Mouse (Mus musculus) CH12.LX (cell line): ENCODE measurements at regions not wholly inside any gene's neighbourhood (a gene's known extent, or its start where the extent isn't known, plus 50 kb on each side); places are given as distances from the start of the nearest gene placed in this dataset.

Experiments used
- DNase-seq: peaks from one replicate; pipeline ENCODE4 v3.0.0-alpha.2; 2013; ENCODE audit errors: extremely low read depth
- H3K27ac ChIP-seq: 2 replicates; pipeline ENCODE4 v1.5.1; 2012; ENCODE audit warnings: low read depth, mild to moderate bottlenecking, control low read depth, moderate library complexity; ENCODE audit not compliant: insufficient read depth
- H3K27me3 ChIP-seq: replicated peaks from 2 replicates; pipeline ENCODE3; 2012; ENCODE audit warnings: inconsistent platforms
- H3K36me3 ChIP-seq, 2 experiments: replicated peaks in 1 of 2; 2 replicates each; pipeline versions ENCODE3 to v1.6.1; 2012; ENCODE audit warnings: inconsistent platforms in 1 of 2, low read length in 1 of 2, mild to moderate bottlenecking in 1 of 2, mixed read lengths in 1 of 2, moderate library complexity in 1 of 2; ENCODE audit not compliant: control insufficient read depth in 1 of 2, insufficient read depth in 1 of 2
- H3K4me1 ChIP-seq, 2 experiments: 2 replicates each; pipeline ENCODE4 v1.6.1; 2012; ENCODE audit warnings: inconsistent platforms in 1 of 2, moderate library complexity in 1 of 2; ENCODE audit not compliant: insufficient read depth in 2 of 2, control insufficient read depth in 1 of 2
- H3K4me2 ChIP-seq: 2 replicates; pipeline ENCODE4 v1.6.1; 2012; ENCODE audit warnings: low read depth, mild to moderate bottlenecking, control low read depth; ENCODE audit not compliant: poor library complexity, insufficient read depth, severe bottlenecking
- H3K4me3 ChIP-seq, 3 experiments: fragments of 150-350 bp in 1 of 3; sonication (generic) in 1 of 3; replicated peaks in 1 of 3; 2 replicates each; pipeline versions ENCODE3 to v1.5.1; 2011 to 2012; ENCODE audit warnings: low read depth in 2 of 3, low read length in 2 of 3, mild to moderate bottlenecking in 2 of 3, moderate library complexity in 2 of 3, control low read depth in 1 of 3, improper control_type of control experiment in 1 of 3, inconsistent platforms in 1 of 3, mixed read lengths in 1 of 3; ENCODE audit not compliant: poor library complexity in 1 of 3
- H3K79me2 ChIP-seq: replicated peaks from 2 replicates; pipeline ENCODE4 v1.6.1; 2012; ENCODE audit warnings: mild to moderate bottlenecking, moderate library complexity; ENCODE audit not compliant: control insufficient read depth, poor library complexity, insufficient read depth, severe bottlenecking; ENCODE audit errors: extremely low read depth
- H3K9ac ChIP-seq: 2 replicates; pipeline ENCODE4 v1.6.1; 2012; ENCODE audit warnings: low read depth, mild to moderate bottlenecking, control low read depth, moderate library complexity; ENCODE audit not compliant: insufficient read depth
- H3K9me3 ChIP-seq: replicated peaks from 2 replicates; pipeline ENCODE3; 2012; ENCODE audit warnings: low read length, inconsistent platforms, mixed read lengths
- BHLHE40 ChIP-seq: IDR thresholded peaks from 2 replicates; pipeline ENCODE4 v1.6.1; 2011; ENCODE audit warnings: mild to moderate bottlenecking, low read depth, low read length, improper control_type of control experiment
- CHD1 ChIP-seq: IDR thresholded peaks from 2 replicates; pipeline ENCODE4 v1.6.1; 2012; ENCODE audit warnings: low read depth, low read length, improper control_type of control experiment, inconsistent platforms
- CHD2 ChIP-seq: IDR thresholded peaks from 2 replicates; pipeline ENCODE4 v1.6.1; 2011; ENCODE audit warnings: low read length, improper control_type of control experiment
- CTCF ChIP-seq, 2 experiments: IDR thresholded peaks in 1 of 2; conservative IDR thresholded peaks in 1 of 2; 2 replicates each; pipeline ENCODE4 v1.5.1; 2011 to 2012; ENCODE audit warnings: low read depth in 2 of 2, low read length in 2 of 2, improper control_type of control experiment in 1 of 2, inconsistent platforms in 1 of 2, mild to moderate bottlenecking in 1 of 2, moderate library complexity in 1 of 2
- EP300 ChIP-seq: IDR thresholded peaks from 2 replicates; pipeline ENCODE4 v1.6.1; 2011; ENCODE audit warnings: low read length, improper control_type of control experiment
- ETS1 ChIP-seq: conservative IDR thresholded peaks from 2 replicates; pipeline ENCODE4 v1.6.1; 2012; ENCODE audit warnings: low read depth, mild to moderate bottlenecking, inconsistent platforms, low read length, improper control_type of control experiment, moderate library complexity
- GABPA ChIP-seq: IDR thresholded peaks from 2 replicates; pipeline ENCODE4 v1.6.1; 2012; ENCODE audit warnings: low read depth, low read length, improper control_type of control experiment, inconsistent platforms; ENCODE audit not compliant: insufficient replicate concordance
- HCFC1 ChIP-seq: IDR thresholded peaks from 2 replicates; pipeline ENCODE4 v1.6.1; 2012; ENCODE audit warnings: low read depth, mild to moderate bottlenecking, inconsistent platforms, low read length, improper control_type of control experiment
- JUN ChIP-seq: IDR thresholded peaks from 2 replicates; pipeline ENCODE4 v1.6.1; 2011; ENCODE audit warnings: low read depth, mild to moderate bottlenecking, low read length, improper control_type of control experiment, moderate library complexity; ENCODE audit not compliant: insufficient read depth
- KAT2A ChIP-seq: IDR thresholded peaks from 2 replicates; pipeline ENCODE4 v1.6.1; 2012; ENCODE audit warnings: low read length, improper control_type of control experiment, inconsistent platforms; ENCODE audit not compliant: insufficient replicate concordance
- MAFK ChIP-seq: IDR thresholded peaks from 2 replicates; pipeline ENCODE4 v1.6.1; 2011; ENCODE audit warnings: low read length, improper control_type of control experiment; ENCODE audit not compliant: insufficient replicate concordance
- MAZ ChIP-seq: IDR thresholded peaks from 2 replicates; pipeline ENCODE4 v1.6.1; 2012; ENCODE audit warnings: low read depth, mild to moderate bottlenecking, inconsistent platforms, low read length, improper control_type of control experiment, moderate library complexity
- MEF2A ChIP-seq: IDR thresholded peaks from 2 replicates; pipeline ENCODE4 v1.6.1; 2014; ENCODE audit warnings: low read depth, mild to moderate bottlenecking, inconsistent platforms, low read length, improper control_type of control experiment, borderline replicate concordance
- MYC ChIP-seq: IDR thresholded peaks from 2 replicates; pipeline ENCODE4 v1.6.1; 2011; ENCODE audit warnings: low read depth, mild to moderate bottlenecking, improper control_type of control experiment, low read length
- PAX5 ChIP-seq: IDR thresholded peaks from 2 replicates; pipeline ENCODE4 v1.6.1; 2012; ENCODE audit warnings: low read length, inconsistent platforms, mixed read lengths
- POLR2A ChIP-seq: IDR thresholded peaks from 2 replicates; pipeline ENCODE4 v1.6.1; 2011; ENCODE audit warnings: low read depth, mild to moderate bottlenecking, improper control_type of control experiment, low read length
- POLR2AphosphoS2 ChIP-seq: IDR thresholded peaks from 2 replicates; pipeline ENCODE4 v1.6.1; 2011; ENCODE audit warnings: low read depth, low read length, improper control_type of control experiment
- TCF12 ChIP-seq: IDR thresholded peaks from 2 replicates; pipeline ENCODE4 v1.6.1; 2014; ENCODE audit warnings: low read depth, mild to moderate bottlenecking, inconsistent platforms, low read length, improper control_type of control experiment
- USF1 ChIP-seq: IDR thresholded peaks from 2 replicates; pipeline ENCODE4 v1.6.1; 2014; ENCODE audit warnings: low read depth, mild to moderate bottlenecking, inconsistent platforms, low read length, improper control_type of control experiment
- USF2 ChIP-seq: conservative IDR thresholded peaks from 2 replicates; pipeline ENCODE4 v1.6.1; 2011; ENCODE audit warnings: low read depth, low read length, improper control_type of control experiment
- ZC3H11A ChIP-seq: IDR thresholded peaks from 2 replicates; pipeline ENCODE4 v1.6.1; 2012; ENCODE audit warnings: low read depth, mild to moderate bottlenecking, inconsistent platforms, low read length, improper control_type of control experiment
- ZMIZ1 ChIP-seq: IDR thresholded peaks from 2 replicates; pipeline ENCODE4 v1.6.1; 2012; ENCODE audit warnings: low read depth, mild to moderate bottlenecking, inconsistent platforms, low read length, improper control_type of control experiment
- ZNF384 ChIP-seq: IDR thresholded peaks from 2 replicates; pipeline ENCODE4 v1.6.1; 2012; ENCODE audit warnings: low read depth, low read length, improper control_type of control experiment, inconsistent platforms
- dilution Hi-C: fragments of 300-500 bp; cut with MboI; formaldehyde crosslinking; loops from 2 replicates; pipeline ENCODE4 v1.14.3; 2020; ENCODE audit warnings: low sequenced_read_pairs; ENCODE audit not compliant: extremely low pct_unique_long_range_greater_than_20kb, extremely low pct_ligation_motif_present
- in situ Hi-C: fragments of 300-500 bp; cut with MboI; formaldehyde crosslinking; loops from 3 replicates; pipeline ENCODE4 v1.14.3; 2019; ENCODE audit warnings: low sequenced_read_pairs, low pct_ligation_motif_present, low pct_unique_long_range_greater_than_20kb, mixed read lengths

DNA sequence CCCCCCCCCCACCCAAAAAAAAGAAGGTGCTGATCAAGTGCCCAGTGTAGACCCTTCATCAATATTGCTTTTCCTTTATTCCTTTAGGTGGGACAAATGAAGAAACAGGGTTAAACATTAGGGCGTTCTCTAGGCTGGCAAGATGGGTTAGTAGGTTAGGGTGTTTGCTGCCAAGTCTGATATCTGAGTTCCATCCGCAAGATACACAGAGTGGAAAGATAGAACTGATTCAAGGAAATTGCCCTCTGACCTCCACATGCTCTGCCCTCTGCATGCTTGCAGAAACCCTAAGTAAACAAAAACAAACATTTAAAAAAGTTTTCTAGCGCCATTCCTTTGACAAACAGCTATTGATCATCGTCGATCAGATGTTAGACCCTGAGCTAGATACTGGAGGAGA, 85.6 kb upstream of the Teddm2 start:
- Histone ChIP-seq H3K4me1 (peaks cover under 1 to 18% of the 10 kb centered on the region in 2 experiments; a peak in 3 of 4 replicates), H3K27me3 (peaks cover 2% of the 10 kb centered on the region), H3K79me2 (no peaks in the 10 kb centered on the region), H3K36me3 (no peaks in the 10 kb centered on the region), H3K4me3 (no peak overlapping the region), H3K9ac (no peak overlapping the region), H3K4me2 (no peak overlapping the region), H3K27ac (no peak overlapping the region), H3K9me3 (peaks cover 2% of the 10 kb centered on the region)
- DNase-seq = no peak
- TF ChIP-seq JUN (no peak), MEF2A (no peak), TCF12 (no peak), ZNF384 (no peak), PAX5 (no peak), ZMIZ1 (no peak), CHD2 (no peak), ETS1 (no peak), POLR2A (no peak), KAT2A (no peak), ZC3H11A (no peak), CTCF (conservative IDR thresholded peaks at IDR 0.05 in 1 of 2, IDR thresholded peaks at IDR 0.05 in 1 of 2; ENCODE audit: low read depth in 2 of 2, low read length in 2 of 2) (no peak), USF1 (no peak), GABPA (no peak), POLR2AphosphoS2 (no peak), MAFK (no peak)
- in situ Hi-C loops = no loop called here
- dilution Hi-C loops = no loop called here

GRCm38 (mm10) chr1:153986632-153987031, 86.6 kb upstream of the Teddm2 start:
- Histone ChIP-seq H3K79me2 (no peaks in the 10 kb centered on the region), H3K36me3 (no peaks in the 10 kb centered on the region), H3K9me3 (peaks cover 2% of the 10 kb centered on the region), H3K27ac (no peak overlapping the region), H3K9ac (no peak overlapping the region), H3K27me3 (peaks cover 2% of the 10 kb centered on the region), H3K4me2 (no peak overlapping the region), H3K4me1 (peaks cover 8 to 17% of the 10 kb centered on the region in 2 experiments; a peak in 3 of 4 replicates), H3K4me3 (no peak overlapping the region)
- no peak for DNase-seq
- in situ Hi-C loops (no loop called here), dilution Hi-C loops (no loop called here)
- TF ChIP-seq JUN (no peak), MYC (no peak), HCFC1 (no peak), BHLHE40 (no peak), MAZ (no peak), ZC3H11A (no peak), USF2 (no peak), EP300 (no peak), CHD1 (no peak)
